Mouse (Mus musculus) stomach, embryonic 14.5 days (tissue): ENCODE results near the gene Trir. TPM values are rescaled to one million over a fixed set of nuclear protein-coding genes. Genes with fewer than 3 reads are reported as not detected.

Experiments used
- ATAC-seq: fragments of 200-750 bp; cut with Nextera tagmentation; 2 replicates; pipeline ENCODE4 v1.8.0; 2017; ENCODE audit warnings: low read depth, moderate TSS enrichment; ENCODE audit not compliant: insufficient number of reproducible peaks, insufficient read depth, low FRiP score
- H3K27ac ChIP-seq: fragments of 300-500 bp; sonication (generic); 2 replicates; pipeline ENCODE4 v1.5.1; 2014; ENCODE audit warnings: mild to moderate bottlenecking, low read length, moderate library complexity, mixed read lengths
- H3K27me3 ChIP-seq: fragments of 300-500 bp; sonication (generic); 2 replicates; pipeline ENCODE4 v1.6.1; 2014; ENCODE audit warnings: low read length, control low read depth, mixed read lengths; ENCODE audit not compliant: control insufficient read depth, insufficient read depth
- H3K36me3 ChIP-seq: fragments of 300-500 bp; sonication (generic); 2 replicates; pipeline ENCODE4 v1.6.1; 2014; ENCODE audit warnings: mild to moderate bottlenecking, control low read depth, low read length, moderate library complexity, mixed read lengths; ENCODE audit not compliant: control insufficient read depth, insufficient read depth
- H3K4me1 ChIP-seq: fragments of 300-500 bp; sonication (generic); 2 replicates; pipeline ENCODE4 v1.6.1; 2014; ENCODE audit warnings: low read length, control low read depth, mixed read lengths; ENCODE audit not compliant: control insufficient read depth, insufficient read depth
- H3K4me2 ChIP-seq: fragments of 300-500 bp; sonication (generic); replicated peaks from 2 replicates; pipeline ENCODE4 v1.6.1; 2014; ENCODE audit warnings: low read depth, low read length, control low read depth
- H3K4me3 ChIP-seq: fragments of 300-500 bp; sonication (generic); 2 replicates; pipeline ENCODE4 v1.5.1; 2014; ENCODE audit warnings: low read depth, low read length, control low read depth
- H3K9ac ChIP-seq: fragments of 300-500 bp; sonication (generic); replicated peaks from 2 replicates; pipeline ENCODE4 v1.6.1; 2014; ENCODE audit warnings: low read depth, mild to moderate bottlenecking, control low read depth, low read length, moderate library complexity, mixed read lengths
- H3K9me3 ChIP-seq: fragments of 300-500 bp; sonication (generic); 2 replicates; pipeline ENCODE4 v1.6.1; 2016; ENCODE audit warnings: low read depth, low read length, control low read depth; ENCODE audit not compliant: control insufficient read depth
- WGBS: fragments of 180-500 bp; shearing (Covaris S2); extraction: QIAGEN DNeasy Blood & Tissue Kit; methylation state at CpG from one replicate; pipeline ENCODE4 v1.1.7; 2014; 5-methylcytosine and 5-hydroxymethylcytosine counted together
- polyA plus RNA-seq: library from polyadenylated mRNA; unstranded; fragments of >200 nt; fragmentation: Nextera tagmentation; extraction: Ambion mirVana; gene quantifications from 2 replicates; pipeline ENCODE4 v1.2.1, GENCODE M21; 2014

The Trir gene
- polyA plus RNA-seq, 1 experiment from 2014 or later = 136 TPM

DNA sequence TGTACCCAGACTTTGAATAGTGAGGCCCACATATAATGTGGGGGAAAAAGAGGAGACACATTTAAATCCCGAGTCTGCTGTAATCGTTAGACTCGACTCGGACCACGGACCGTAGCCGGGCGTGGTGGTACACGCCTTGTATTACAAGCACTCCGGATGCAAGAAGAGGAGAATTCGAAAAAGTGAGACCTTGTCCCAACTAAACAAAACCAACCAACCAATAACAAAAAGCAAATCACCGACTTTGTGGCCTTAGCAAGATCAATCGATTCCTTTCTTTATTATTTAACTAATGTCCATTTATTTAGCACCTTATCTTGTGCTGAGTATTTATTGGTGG, 863 bp downstream of the Trir start:
- under 1% methylated on average over 13 of the region's 13 CpGs for WGBS
- H3K36me3 ChIP-seq = peaks cover 43% of the 10 kb centered on the region
- peaks cover 28% of the 10 kb centered on the region for H3K4me1 ChIP-seq
- H3K9me3 ChIP-seq = no peaks in the 10 kb centered on the region
- ATAC-seq = no peak
- H3K9ac ChIP-seq = peak overlapping the region; percentile 99
- H3K27ac ChIP-seq = peak overlapping the region; percentile 83
- H3K4me3 ChIP-seq = peak overlapping the region; percentile 98
- peak overlapping the region; percentile 61 for H3K4me2 ChIP-seq
- H3K27me3 ChIP-seq = no peaks in the 10 kb centered on the region

DNA sequence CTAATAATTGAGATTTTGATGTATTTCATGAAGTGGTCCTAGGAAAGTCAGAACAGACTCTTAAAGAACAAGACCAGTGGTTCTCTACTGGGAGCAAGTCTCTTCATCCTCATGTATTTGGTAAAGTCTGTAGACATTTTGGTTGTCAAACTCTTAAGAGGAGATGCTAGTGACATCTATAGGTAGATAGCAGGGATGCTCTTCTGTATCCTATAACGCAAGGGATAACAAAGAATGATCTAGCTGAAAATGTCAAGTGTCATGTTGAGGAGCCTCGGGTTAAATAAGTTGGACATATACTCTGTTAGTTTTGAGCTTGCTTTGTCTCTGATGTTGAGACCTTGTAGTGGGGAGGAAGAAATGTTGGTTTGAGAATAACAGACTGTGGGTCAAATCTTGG, 1.3 kb downstream of the Trir start:
- Histone ChIP-seq H3K36me3 (peaks cover 47% of the 10 kb centered on the region), H3K4me1 (peaks cover 28% of the 10 kb centered on the region), H3K27ac (no peak overlapping the region), H3K9me3 (no peaks in the 10 kb centered on the region), H3K9ac (peak overlapping the region; percentile 99), H3K4me3 (peak overlapping the region; percentile 98), H3K27me3 (no peaks in the 10 kb centered on the region), H3K4me2 (peak overlapping the region; percentile 61)
- no peak for ATAC-seq
- WGBS = 18% methylated on average over 2 of the region's 2 CpGs

DNA sequence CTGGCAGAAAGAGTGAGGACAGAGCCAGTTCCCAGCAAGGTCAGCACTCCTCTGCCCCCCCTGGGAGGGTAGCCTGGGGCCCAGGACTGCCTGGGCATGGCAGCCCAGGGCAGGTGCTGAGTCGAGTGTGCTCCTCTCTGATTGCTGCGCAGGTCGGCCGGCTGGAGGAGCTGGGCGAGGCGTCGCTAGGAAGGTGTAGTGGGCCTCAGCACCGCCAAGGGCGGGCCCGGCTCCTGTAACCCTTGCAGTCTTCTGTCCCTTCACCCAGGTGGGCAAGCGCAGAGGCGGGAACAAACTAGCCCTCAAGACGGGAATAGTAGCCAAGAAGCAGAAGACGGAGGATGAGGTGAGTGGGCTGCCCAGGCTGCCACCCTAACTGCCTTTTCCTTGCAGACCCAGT, 2.6 kb downstream of the Trir start:
- Histone ChIP-seq H3K4me1 (peaks cover 26% of the 10 kb centered on the region), H3K4me2 (no peak overlapping the region; the same call in 1 of the 2 replicates), H3K36me3 (peaks cover 47% of the 10 kb centered on the region), H3K9me3 (no peaks in the 10 kb centered on the region), H3K27ac (no peak overlapping the region), H3K4me3 (no peak overlapping the region), H3K9ac (no peak overlapping the region), H3K27me3 (no peaks in the 10 kb centered on the region)
- no peak for ATAC-seq
- 86% methylated on average over 14 of the region's 14 CpGs for WGBS

DNA sequence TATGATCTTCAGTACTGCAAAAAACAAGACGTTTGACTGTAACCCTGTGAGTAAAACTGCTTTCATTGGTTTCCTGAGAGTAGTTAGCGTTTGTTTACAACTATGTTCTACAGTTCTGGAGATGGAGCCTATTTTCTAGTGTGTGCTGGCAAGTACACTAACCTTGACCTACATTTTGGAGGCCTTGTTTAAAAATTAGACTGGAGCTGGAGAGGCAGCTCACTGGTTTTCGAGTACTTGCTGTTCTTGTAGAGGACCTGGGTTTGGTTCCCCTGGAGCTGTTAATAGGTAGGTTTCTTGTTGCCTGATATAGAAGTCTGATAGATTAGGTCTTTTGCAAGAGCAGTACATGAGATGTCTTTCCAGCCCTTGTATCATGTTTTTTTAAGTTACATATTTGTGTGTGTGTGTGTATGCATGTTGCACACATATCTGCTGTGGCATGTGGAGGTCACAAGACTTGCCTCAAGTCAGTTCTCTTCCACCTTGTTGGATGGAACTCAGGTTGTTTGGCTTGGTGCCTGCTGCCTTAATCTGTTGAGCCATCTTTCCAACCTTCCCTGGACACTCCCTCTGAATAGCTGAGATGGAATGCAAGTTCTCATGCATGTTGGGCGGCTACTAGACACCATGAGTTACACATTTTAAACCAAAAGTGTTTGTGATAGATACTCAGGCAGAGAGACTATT, 6.1 kb downstream of the Trir start:
- ATAC-seq = no peak
- H3K27me3 ChIP-seq = no peaks in the 10 kb centered on the region
- H3K9ac ChIP-seq = no peak overlapping the region
- H3K4me2 ChIP-seq = no peak overlapping the region
- peaks cover 47% of the 10 kb centered on the region for H3K36me3 ChIP-seq
- WGBS = 78% methylated on average over 4 of the region's 4 CpGs
- no peaks in the 10 kb centered on the region for H3K9me3 ChIP-seq
- H3K4me3 ChIP-seq = no peak overlapping the region
- H3K27ac ChIP-seq = no peak overlapping the region
- peaks cover 24% of the 10 kb centered on the region for H3K4me1 ChIP-seq

DNA sequence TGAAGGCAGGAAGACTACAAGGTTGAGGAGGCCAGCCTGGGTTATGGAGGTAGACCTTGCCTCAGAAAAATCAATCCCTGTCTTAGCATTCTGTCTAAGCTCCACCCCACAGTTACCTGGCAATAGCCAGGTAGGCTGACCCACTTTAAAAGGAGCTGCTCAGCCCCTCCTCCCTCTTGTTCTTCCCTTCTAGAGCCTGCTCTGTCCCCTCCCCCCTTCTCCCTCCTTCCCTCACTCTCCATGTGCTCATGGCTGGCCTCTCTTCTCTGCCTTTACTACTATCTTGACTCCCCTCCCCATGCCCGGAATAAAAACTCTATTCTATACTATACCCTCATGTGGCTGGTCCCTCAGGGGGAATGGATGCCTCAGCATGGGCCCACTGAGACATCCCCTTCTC, 7.2 kb downstream of the Trir start:
- Histone ChIP-seq H3K36me3 (peaks cover 47% of the 10 kb centered on the region), H3K9me3 (no peaks in the 10 kb centered on the region), H3K27me3 (no peaks in the 10 kb centered on the region), H3K9ac (no peak overlapping the region), H3K27ac (no peak overlapping the region), H3K4me3 (no peak overlapping the region), H3K4me1 (peaks cover 18% of the 10 kb centered on the region), H3K4me2 (no peak overlapping the region)
- no peak for ATAC-seq
- WGBS = 54% methylated on average over 1 of the region's 1 CpGs

DNA sequence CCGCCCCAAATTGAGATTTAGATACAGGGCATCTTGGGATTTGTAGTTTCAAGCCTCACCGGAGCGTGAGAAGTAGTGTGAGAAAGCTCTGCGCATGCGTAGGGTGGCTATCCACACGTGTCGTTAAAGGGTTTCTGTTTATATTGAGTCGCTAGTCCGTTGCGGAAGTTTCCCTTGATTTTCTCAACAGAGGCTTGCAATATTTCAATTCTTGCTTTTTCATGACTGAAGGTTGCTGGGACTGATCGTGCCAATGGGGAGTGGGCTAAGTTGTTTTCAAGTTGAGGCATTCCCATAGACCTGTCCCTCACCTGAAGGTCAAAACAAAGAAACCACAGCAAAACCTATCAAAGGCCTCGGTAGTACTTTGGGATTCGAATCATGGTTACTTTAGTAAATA, 8.1 kb downstream of the Trir start:
- Histone ChIP-seq H3K4me1 (peaks cover 17% of the 10 kb centered on the region), H3K27me3 (no peaks in the 10 kb centered on the region), H3K36me3 (peaks cover 39% of the 10 kb centered on the region), H3K4me3 (peak overlapping the region; percentile 84), H3K9me3 (no peaks in the 10 kb centered on the region), H3K9ac (peak overlapping the region; percentile 22; the same call in 1 of the 2 replicates), H3K4me2 (peak overlapping the region; percentile 96), H3K27ac (peak overlapping the region; percentile 22; the same call in 1 of the 2 replicates)
- no peak for ATAC-seq
- WGBS = 1% methylated on average over 13 of the region's 13 CpGs

DNA sequence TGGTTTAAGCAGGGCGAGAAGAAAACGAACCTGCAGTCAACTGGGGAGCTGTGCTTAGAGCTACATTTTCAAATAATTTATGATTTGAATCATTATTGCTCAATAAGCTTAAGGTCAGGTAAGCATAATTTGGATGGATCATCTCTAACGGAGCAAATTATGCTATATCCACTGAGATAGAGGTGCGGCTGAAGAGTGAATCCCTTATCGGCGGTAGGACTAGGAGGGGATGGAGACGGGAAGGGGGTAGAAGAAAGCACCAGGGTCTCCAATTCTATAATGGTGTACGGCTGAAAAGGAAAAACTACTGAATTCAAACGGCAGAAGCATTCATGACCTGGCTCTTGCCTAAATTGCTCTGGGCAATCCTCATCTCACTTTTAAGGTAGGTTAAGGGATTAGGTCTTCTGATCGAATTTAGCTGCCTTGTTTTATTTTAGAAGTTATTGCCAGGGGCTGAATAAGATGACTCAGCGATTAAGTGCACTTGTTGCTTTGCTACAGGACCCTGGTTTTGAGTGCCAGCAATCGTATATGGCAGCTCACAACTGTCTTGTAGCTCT, 8.6 kb downstream of the Trir start:
- Histone ChIP-seq H3K4me3 (peak overlapping the region; percentile 84), H3K4me1 (peaks cover 17% of the 10 kb centered on the region), H3K9me3 (no peaks in the 10 kb centered on the region), H3K9ac (peak overlapping the region; percentile 60; the same call in 1 of the 2 replicates), H3K27ac (peak overlapping the region; percentile 99), H3K36me3 (peaks cover 38% of the 10 kb centered on the region), H3K27me3 (no peaks in the 10 kb centered on the region), H3K4me2 (peak overlapping the region; percentile 96)
- WGBS = 3% methylated on average over 12 of the region's 12 CpGs
- ATAC-seq = no peak

DNA sequence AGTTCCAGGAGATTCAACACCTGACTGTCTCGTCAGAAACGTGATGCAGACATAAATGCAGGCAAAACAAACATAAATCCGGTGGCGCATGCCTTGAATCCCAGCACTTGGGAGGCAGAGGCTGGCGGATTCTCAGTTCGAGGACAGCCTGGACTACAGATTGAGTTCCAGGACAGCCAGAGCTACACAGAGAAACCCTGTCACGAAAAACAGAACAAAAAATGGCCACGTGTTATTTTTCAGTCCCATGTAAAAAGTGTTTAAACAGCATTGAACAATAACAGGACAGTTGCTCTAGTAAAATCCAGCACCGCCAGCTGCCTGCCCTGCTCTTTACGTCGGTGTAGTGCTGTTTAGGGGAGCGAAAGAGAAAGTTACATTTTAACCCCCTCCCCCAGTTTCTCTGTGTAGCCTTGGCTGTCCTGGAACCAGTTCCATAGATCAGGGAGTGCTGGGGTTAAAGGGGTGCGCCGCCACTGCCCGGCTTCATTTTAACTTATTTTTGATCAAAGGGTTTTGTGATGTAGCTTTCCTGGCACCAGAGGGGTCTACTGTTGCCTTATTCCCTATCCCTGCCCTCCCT, 9.2 kb downstream of the Trir start:
- WGBS = 1% methylated on average over 15 of the region's 15 CpGs
- ATAC-seq = peak; percentile 19; the same call in 1 of the 2 replicates

More for the DNA sequence above, 9.2 kb downstream of the Trir start:
- H3K4me2 ChIP-seq = peak overlapping the region; percentile 96
- H3K36me3 ChIP-seq = peaks cover 39% of the 10 kb centered on the region
- H3K9ac ChIP-seq = peak overlapping the region; percentile 60
- H3K9me3 ChIP-seq = no peaks in the 10 kb centered on the region
- peak overlapping the region; percentile 99 for H3K27ac ChIP-seq
- H3K27me3 ChIP-seq = no peaks in the 10 kb centered on the region
- peak overlapping the region; percentile 84 for H3K4me3 ChIP-seq
- peaks cover 17% of the 10 kb centered on the region for H3K4me1 ChIP-seq
